Mouse (Mus musculus): Measurements from ENCODE around the gene N4bp1. TPM values are rescaled to one million over a fixed set of nuclear protein-coding genes. Genes with fewer than 3 reads are reported as not detected.

N4bp1 gene
- 14.3 and 23.5 TPM in 2 replicates for polyA plus RNA-seq (2012; rRNA removed)

GRCm38 (mm10) chr8:86884489-86885463 is at the start of gene N4bp1:
N4bp1 (minus strand) TSS chr8:86885258.
- TF ChIP-seq POLR2A (IDR thresholded peaks at IDR 0.05; ENCODE audit: borderline replicate concordance, extremely low read depth, insufficient read depth, insufficient read length, poor library complexity, severe bottlenecking) (peak; percentile 41; the same call in 1 of the 2 replicates), CTCF (IDR thresholded peaks at IDR 0.05; ENCODE audit: borderline replicate concordance, extremely low read depth, insufficient read depth, insufficient read length) (no peak)

DNA sequence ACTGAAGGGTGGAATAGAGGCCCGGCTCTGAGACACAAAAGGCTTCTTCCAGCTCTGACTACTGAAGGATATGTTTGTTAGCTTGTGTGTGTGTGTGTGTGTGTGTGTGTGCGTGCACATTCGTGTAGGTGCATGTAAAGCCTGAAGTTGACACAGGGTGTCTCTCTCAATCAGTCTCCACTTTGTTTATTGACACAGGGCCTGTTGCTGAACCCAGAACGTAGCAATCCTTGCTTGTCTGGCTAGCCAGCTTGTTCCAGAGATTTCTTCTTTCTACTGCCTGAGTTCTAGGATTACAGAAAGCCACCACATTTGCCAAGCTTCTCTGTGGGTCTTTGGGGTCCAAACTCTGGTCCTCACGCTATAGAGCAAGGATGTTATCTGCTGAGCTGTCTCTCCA is 49.8 kb upstream of the N4bp1 start:
- TF ChIP-seq CTCF (IDR thresholded peaks at IDR 0.05; ENCODE audit: borderline replicate concordance, extremely low read depth, insufficient read depth, insufficient read length) (no peak), POLR2A (IDR thresholded peaks at IDR 0.05; ENCODE audit: borderline replicate concordance, extremely low read depth, insufficient read depth, insufficient read length, poor library complexity, severe bottlenecking) (no peak)
- DNase-seq (ENCODE audit: low read depth): peak; percentile 32

More at GRCm38 (mm10) chr8:86884489-86885463, at the start of gene N4bp1:
- DNase-seq (ENCODE audit: low read depth): peak; percentile 98

DNA sequence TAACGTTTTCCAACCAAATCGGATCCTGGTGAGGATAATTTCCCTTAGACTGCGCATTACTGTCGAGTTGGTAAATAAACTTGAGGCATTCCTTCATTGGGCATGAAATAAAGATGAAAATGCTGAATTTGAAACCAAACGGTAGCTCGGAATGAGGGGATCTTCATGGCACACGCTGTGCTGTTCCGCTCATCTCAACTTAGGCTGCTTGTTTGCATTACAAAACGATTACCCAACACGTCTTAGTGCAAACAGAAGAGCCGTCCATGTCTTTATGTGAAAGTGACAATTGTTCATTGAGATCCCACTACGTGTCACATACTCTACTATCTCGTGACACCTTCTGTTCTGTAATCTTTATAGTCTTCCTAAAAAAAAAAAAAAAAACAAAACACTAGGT is 49.3 kb upstream of the N4bp1 start:
- TF ChIP-seq POLR2A (IDR thresholded peaks at IDR 0.05; ENCODE audit: borderline replicate concordance, extremely low read depth, insufficient read depth, insufficient read length, poor library complexity, severe bottlenecking): no peak
- DNase-seq (ENCODE audit: low read depth): no peak

DNA sequence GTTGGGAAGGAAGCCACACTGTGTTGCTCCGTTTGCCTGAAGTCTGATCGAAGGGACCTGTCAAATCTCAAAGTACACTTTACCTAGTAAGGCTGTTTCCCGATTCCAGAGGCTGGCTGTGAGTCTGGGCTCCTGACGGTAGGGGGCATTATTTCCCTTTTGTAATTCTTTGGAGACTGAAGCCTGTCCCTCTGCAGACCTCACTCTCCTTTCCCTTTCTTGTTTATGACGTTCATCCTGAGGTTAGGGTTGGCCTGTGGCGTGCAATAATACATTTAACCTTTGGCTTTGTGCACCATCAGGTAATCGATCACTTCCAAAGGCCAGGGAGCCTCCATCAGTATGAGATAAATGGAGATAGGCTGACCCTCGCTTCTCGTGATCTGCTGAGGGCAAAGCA is 48.8 kb upstream of the N4bp1 start:
- no peak for TF ChIP-seq POLR2A (IDR thresholded peaks at IDR 0.05; ENCODE audit: borderline replicate concordance, extremely low read depth, insufficient read depth, insufficient read length, poor library complexity, severe bottlenecking)
- TF ChIP-seq CTCF (IDR thresholded peaks at IDR 0.05; ENCODE audit: borderline replicate concordance, extremely low read depth, insufficient read depth, insufficient read length): peak; percentile 85
- peak; percentile 85 for DNase-seq (ENCODE audit: low read depth)

GRCm38 (mm10) chr8:86926237-86926636 is 41.2 kb upstream of the N4bp1 start:
- TF ChIP-seq CTCF (IDR thresholded peaks at IDR 0.05; ENCODE audit: borderline replicate concordance, extremely low read depth, insufficient read depth, insufficient read length) (no peak; the same call in 1 of the 2 replicates), POLR2A (IDR thresholded peaks at IDR 0.05; ENCODE audit: borderline replicate concordance, extremely low read depth, insufficient read depth, insufficient read length, poor library complexity, severe bottlenecking) (no peak)
- DNase-seq (ENCODE audit: low read depth): no peak

DNA sequence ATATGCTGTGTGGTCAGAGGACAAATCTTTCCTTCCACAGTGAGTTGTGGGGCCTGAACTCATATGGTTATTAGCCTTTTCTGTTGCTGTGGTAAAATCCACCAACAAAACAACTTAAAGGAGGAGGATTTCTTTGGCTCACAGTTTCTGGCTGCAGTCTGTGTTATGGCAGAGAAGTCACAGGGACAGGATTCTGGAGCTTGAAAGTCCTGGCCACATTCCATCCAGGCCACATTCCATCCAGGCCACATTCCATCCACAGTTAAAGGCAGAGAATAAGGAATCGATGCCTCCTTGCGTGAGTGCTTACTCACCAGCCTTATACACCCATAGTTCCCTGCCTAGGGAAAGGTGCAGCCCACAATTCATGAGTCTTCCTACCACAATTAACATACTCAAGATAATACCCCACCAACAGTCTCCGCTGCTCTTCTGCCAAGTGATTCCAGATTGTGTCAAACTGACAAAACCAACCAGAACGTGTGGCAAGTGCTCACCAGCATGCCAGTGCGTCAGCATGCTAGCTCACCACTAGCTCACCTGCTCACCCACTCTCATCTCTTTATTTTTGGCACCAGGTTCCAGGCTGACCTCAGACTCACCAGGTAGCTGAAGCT is 38.3 kb upstream of the N4bp1 start:
- no peak for TF ChIP-seq POLR2A (IDR thresholded peaks at IDR 0.05; ENCODE audit: borderline replicate concordance, extremely low read depth, insufficient read depth, insufficient read length, poor library complexity, severe bottlenecking)
- TF ChIP-seq CTCF (IDR thresholded peaks at IDR 0.05; ENCODE audit: borderline replicate concordance, extremely low read depth, insufficient read depth, insufficient read length): no peak
- no peak for DNase-seq (ENCODE audit: low read depth)

DNA sequence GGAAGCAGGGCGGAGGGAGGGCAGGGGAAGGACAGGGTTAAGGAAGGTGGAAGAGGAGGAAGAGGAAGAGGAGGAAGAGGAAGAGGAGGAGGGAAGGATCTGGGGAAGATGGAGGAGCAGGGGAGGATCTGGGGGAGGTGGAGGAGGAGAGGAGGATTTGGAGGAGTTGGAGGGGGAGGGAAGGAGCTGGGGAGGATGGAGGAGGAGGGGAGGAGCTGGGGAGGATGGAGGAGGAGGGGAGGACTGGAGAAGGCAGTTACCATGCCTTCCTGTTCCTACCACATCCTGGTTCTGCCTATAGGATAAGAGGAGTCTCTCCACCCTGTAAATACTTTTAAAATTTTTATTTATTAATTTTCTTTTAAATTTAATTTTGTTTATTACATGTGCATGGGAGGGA is 37.6 kb upstream of the N4bp1 start:
- TF ChIP-seq POLR2A (IDR thresholded peaks at IDR 0.05; ENCODE audit: borderline replicate concordance, extremely low read depth, insufficient read depth, insufficient read length, poor library complexity, severe bottlenecking) (no peak), CTCF (IDR thresholded peaks at IDR 0.05; ENCODE audit: borderline replicate concordance, extremely low read depth, insufficient read depth, insufficient read length) (no peak)

DNA sequence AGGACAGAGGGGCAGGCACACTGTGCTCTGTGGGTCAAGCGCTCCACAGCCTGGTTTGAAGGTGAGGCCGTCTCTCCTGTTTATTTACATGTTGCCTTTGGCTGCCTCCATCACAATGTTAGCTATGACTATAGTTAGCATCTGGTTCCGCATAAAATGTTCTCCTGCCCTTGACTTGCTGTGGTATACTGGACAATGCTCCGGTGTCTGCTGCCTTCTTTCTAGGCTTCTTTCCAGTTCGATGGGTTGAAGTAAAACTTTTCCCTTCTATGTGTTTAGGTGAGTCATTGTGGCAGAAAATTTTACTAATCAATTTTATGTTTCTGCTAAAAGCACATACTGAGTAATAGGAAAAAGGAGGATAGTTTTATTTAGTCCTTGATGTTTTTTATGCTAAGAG is 37.1 kb upstream of the N4bp1 start:
- no peak for DNase-seq (ENCODE audit: low read depth)
- TF ChIP-seq CTCF (IDR thresholded peaks at IDR 0.05; ENCODE audit: borderline replicate concordance, extremely low read depth, insufficient read depth, insufficient read length) (no peak), POLR2A (IDR thresholded peaks at IDR 0.05; ENCODE audit: borderline replicate concordance, extremely low read depth, insufficient read depth, insufficient read length, poor library complexity, severe bottlenecking) (no peak)

More for the DNA sequence above, 37.6 kb upstream of the N4bp1 start:
- no peak for DNase-seq (ENCODE audit: low read depth)

DNA sequence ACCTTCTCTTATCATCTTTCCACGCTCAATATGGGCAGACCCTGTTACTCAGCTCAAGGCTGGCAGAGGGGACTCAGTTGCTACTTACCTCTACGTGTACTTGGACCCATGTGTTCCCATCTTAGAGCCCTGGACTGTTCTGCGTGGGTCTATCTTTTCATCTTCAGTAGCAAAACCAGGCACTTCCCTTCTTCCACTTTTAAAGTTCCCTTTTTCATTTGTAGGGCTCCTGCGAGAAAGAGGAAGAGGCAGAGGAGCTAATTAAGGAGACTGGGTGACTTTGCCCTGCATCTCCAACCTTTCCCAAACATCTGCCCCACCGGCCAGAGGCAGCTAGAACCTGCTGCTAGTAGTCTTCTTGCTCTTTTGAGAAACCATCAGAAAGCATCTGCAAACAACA is 35.9 kb upstream of the N4bp1 start:
- DNase-seq (ENCODE audit: low read depth): no peak
- TF ChIP-seq CTCF (IDR thresholded peaks at IDR 0.05; ENCODE audit: borderline replicate concordance, extremely low read depth, insufficient read depth, insufficient read length) (no peak), POLR2A (IDR thresholded peaks at IDR 0.05; ENCODE audit: borderline replicate concordance, extremely low read depth, insufficient read depth, insufficient read length, poor library complexity, severe bottlenecking) (no peak)

- DNase-seq (ENCODE audit: low read depth): no peak
- no peak for TF ChIP-seq POLR2A (IDR thresholded peaks at IDR 0.05; ENCODE audit: borderline replicate concordance, extremely low read depth, insufficient read depth, insufficient read length, poor library complexity, severe bottlenecking)
- TF ChIP-seq CTCF (IDR thresholded peaks at IDR 0.05; ENCODE audit: borderline replicate concordance, extremely low read depth, insufficient read depth, insufficient read length): no peak
These were observed 35.4 kb upstream of the N4bp1 start for GRCm38 (mm10) chr8:86920455-86920854.

DNA sequence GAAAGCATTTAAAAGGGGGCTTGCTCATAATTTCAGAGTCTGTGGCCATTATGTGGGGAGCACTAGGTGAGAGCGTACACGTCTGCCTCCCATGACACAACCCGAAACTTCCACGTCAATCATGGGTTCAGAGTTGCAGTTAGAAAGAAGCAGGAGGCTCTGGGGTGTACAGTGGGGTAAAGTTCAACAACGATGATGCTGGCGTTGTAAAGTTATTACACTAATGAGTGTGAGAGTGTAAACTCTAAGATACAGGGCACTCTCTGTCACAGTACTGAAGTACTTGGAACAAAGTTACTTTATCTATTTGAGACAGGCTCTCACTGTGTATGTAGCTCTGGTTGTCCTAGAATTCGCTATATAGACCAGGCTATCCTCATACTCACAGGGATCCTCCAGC is 35.0 kb upstream of the N4bp1 start:
- TF ChIP-seq POLR2A (IDR thresholded peaks at IDR 0.05; ENCODE audit: borderline replicate concordance, extremely low read depth, insufficient read depth, insufficient read length, poor library complexity, severe bottlenecking) (no peak), CTCF (IDR thresholded peaks at IDR 0.05; ENCODE audit: borderline replicate concordance, extremely low read depth, insufficient read depth, insufficient read length) (no peak)

More for the DNA sequence above, 35.0 kb upstream of the N4bp1 start:
- DNase-seq (ENCODE audit: low read depth): no peak

Data from brain, embryonic 14.5 days (tissue).